ENCODE assay signal across 15 mouse cellular contexts in genomic region chr10:96180554-96181397, GRCm38 (mm10). TPM values are rescaled to one million over a fixed set of nuclear protein-coding genes. Genes with fewer than 3 reads are reported as not detected.
DNase-seq lines count a peak whose midpoint lies in the region; ATAC-seq and TF ChIP-seq lines count a peak whose summit lies in the region.
"Had no signal": no experiment of that assay in that cellular context is flagged by ENCODE, and none has a peak within 500 bp of the region (broad histone marks: within the 10 kb centered on the region; RNA-seq: fewer than 3 reads in every experiment).

No protein-coding gene starts in this region.

- no peak for TF ChIP-seq CTCF in heart, adult 2 months (IDR thresholded peaks at IDR 0.05)

- WGBS in heart, adult 2 months = 47% methylated on average over 12 of the region's 12 CpGs
- 86% methylated on average over 12 of the region's 12 CpGs for WGBS in forebrain, embryonic 11.5 days

- TF ChIP-seq EP300 in heart, adult 2 months (IDR thresholded peaks at IDR 0.05; ENCODE audit: insufficient read depth, low read depth, low read length) = no peak

- peaks cover 7% of the 10 kb centered on the region for H3K4me1 ChIP-seq in heart, adult 2 months (ENCODE audit: control insufficient read depth, insufficient read depth, low read length)
- no peaks in the 10 kb centered on the region for H3K4me1 ChIP-seq in forebrain, embryonic 11.5 days (replicated peaks; ENCODE audit: control insufficient read depth, insufficient read depth, low read length)

- no peak overlapping the region for H3K4me3 ChIP-seq in heart, adult 2 months
- H3K4me3 ChIP-seq in forebrain, embryonic 11.5 days (ENCODE audit: low read depth, low read length) = no peak overlapping the region

- no peak overlapping the region for H3K4me2 ChIP-seq in forebrain, embryonic 11.5 days (ENCODE audit: low read depth, low read length, severe bottlenecking)
- H3K4me2 ChIP-seq: midbrain, embryonic 11.5 days had no signal

- no peak for DNase-seq in heart, adult 2 months
- no peak for DNase-seq in heart, adult 9 months (ENCODE audit: low spot score in 2 of 2)
- DNase-seq in CD4-positive, CD25-positive, alpha-beta regulatory T cell, adult 2 months (ENCODE audit: low read depth, low spot score) = peak; percentile 67
- DNase-seq in induced T-regulatory cell, adult 2 months (ENCODE audit: low read depth) = peak; percentile 65
- DNase-seq in naive thymus-derived CD4-positive, alpha-beta T cell, adult 2 months (ENCODE audit: low read depth) = peak; percentile 73
- DNase-seq in neural tube, embryonic 10.5 days (ENCODE audit: extremely low spot score, low spot score) = no peak
- no peak for DNase-seq in urinary bladder, postnatal 36 days (ENCODE audit: low spot score in 2 of 2)
- DNase-seq in forebrain, embryonic 11.5 days (ENCODE audit: low spot score) = no peak
- DNase-seq: gastrocnemius, postnatal 14 days; right cerebral cortex, postnatal 4 days had no signal

- no peaks in the 10 kb centered on the region for H3K9me3 ChIP-seq in forebrain, embryonic 11.5 days (ENCODE audit: control insufficient read depth, low read length)

- no peaks in the 10 kb centered on the region for H3K27me3 ChIP-seq in heart, adult 2 months (ENCODE audit: control insufficient read depth, insufficient read depth, low read length)
- no peaks in the 10 kb centered on the region for H3K27me3 ChIP-seq in forebrain, embryonic 11.5 days (ENCODE audit: control insufficient read depth, insufficient read depth, low read length)

- TF ChIP-seq POLR2A in heart, adult 2 months (IDR thresholded peaks at IDR 0.05; ENCODE audit: insufficient read depth, low read depth, low read length) = no peak

- peak overlapping the region; percentile 11 for H3K27ac ChIP-seq in heart, adult 2 months
- no peak overlapping the region for H3K27ac ChIP-seq in forebrain, embryonic 11.5 days (ENCODE audit: low read depth, low read length)
- H3K27ac ChIP-seq: hindbrain, postnatal 0 days had no signal

- H3K79me2 ChIP-seq in heart, adult 2 months (replicated peaks; ENCODE audit: control insufficient read depth, insufficient read depth, low read length) = no peaks in the 10 kb centered on the region

- no peak for ATAC-seq in forebrain, embryonic 11.5 days (replicated peaks; ENCODE audit: low FRiP score)
- ATAC-seq: hindbrain, postnatal 0 days had no signal

- no peaks in the 10 kb centered on the region; the same call in 1 of the 2 replicates for H3K36me3 ChIP-seq in heart, adult 2 months (ENCODE audit: control insufficient read depth, insufficient read depth, low read length)
- H3K36me3 ChIP-seq in forebrain, embryonic 11.5 days (ENCODE audit: control insufficient read depth, insufficient read depth, low read length) = no peaks in the 10 kb centered on the region

- no peak overlapping the region for H3K9ac ChIP-seq in heart, adult 2 months (ENCODE audit: low read depth, low read length)
- no peak overlapping the region for H3K9ac ChIP-seq in forebrain, embryonic 11.5 days (ENCODE audit: low read length)

- intact Hi-C loops in heart, adult 2 months (cut with DNase I) = no loop called here

RNA-seq across cellular contexts. Expression of gene Gm5426, which starts 44.4 kb away (rescaled TPM):
- total RNA-seq in heart, adult 2 months (2021) = not detected
- not detected in 2 replicates for polyA plus RNA-seq in heart, adult 2 months (2012; rRNA removed)
- polyA plus RNA-seq in forebrain, embryonic 11.5 days (2014; fragmentation: Nextera tagmentation; extraction: Ambion mirVana) = not detected in 2 replicates
- total RNA-seq: gastrocnemius, postnatal 14 days; hindbrain, postnatal 0 days; left cerebral cortex, postnatal 36 days; neutrophil, adult 5-6 weeks had no signal
- polyA plus RNA-seq: hindbrain, postnatal 0 days; large intestine, adult 2 months; midbrain, embryonic 11.5 days had no signal

Comparison
In these comparisons a context has a peak if more than half of its experiments do, and no peak if none do; other contexts are left out.
1. DNase-seq: peak in CD4-positive, CD25-positive, alpha-beta regulatory T cell, adult 2 months (single experiment), induced T-regulatory cell, adult 2 months (single experiment) and naive thymus-derived CD4-positive, alpha-beta T cell, adult 2 months (single experiment); none in heart, adult 2 months (0 of 2), heart, adult 9 months (0 of 2), neural tube, embryonic 10.5 days (single experiment), urinary bladder, postnatal 36 days (0 of 2) and forebrain, embryonic 11.5 days (single experiment).